Mouse (Mus musculus): Measurements from ENCODE around the gene Cenpo.

- TF ChIP-seq POLR2A (IDR thresholded peaks at IDR 0.05; ENCODE audit: control insufficient read depth, low read depth, low read length) (no peak), CTCF (IDR thresholded peaks at IDR 0.05; ENCODE audit: control insufficient read depth, insufficient read depth, insufficient replicate concordance, low read depth, low read length) (no peak)
Observed at GRCm38 (mm10) chr12:4201454-4202200, 32.5 kb downstream of the Cenpo start.

Data from testis, adult 2 months (tissue).